Mouse (Mus musculus): ENCODE measurements around the gene Cnot9. TPM values are rescaled to one million over a fixed set of nuclear protein-coding genes. Genes with fewer than 3 reads are reported as not detected.

Cnot9 gene
- 16.1 and 16.8 TPM in 2 replicates for polyA plus RNA-seq (2012; rRNA removed)

DNA sequence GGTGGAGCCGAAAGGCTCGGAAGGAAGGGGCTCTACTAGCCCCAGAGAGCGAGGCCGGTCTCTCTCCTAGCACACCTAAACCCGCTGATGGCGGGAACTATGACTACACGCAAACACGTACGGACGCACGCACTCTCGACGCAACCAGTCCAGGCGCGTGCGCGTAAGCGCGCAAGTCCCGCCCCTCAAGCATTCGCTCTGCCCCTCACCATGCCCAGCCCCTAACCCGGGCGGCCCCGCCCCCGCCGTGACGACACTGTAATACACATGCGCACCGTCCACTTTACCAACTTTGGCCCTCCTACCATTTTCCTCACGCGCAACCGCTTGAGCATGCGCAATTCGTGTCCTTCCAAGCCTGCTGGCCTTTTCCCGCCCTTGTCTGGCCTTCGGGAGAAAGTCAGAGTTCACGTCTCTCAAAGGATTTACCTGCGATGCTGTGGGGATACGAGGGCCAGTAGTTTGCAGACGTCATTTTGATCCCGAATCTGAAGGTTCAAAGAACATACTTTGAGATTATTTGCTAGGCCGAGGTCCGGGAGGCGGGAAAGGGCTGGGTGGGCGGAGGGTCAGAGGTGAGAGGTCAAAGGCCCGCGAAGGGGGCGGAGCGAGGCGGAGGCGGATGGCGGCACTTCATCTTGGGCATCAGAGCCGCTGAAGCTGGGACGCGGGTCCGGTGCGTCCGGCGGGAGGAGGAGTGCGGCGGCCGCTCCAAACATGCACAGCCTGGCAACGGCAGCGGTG, at the start of gene Cnot9:
TSS of gene Cnot9 (plus strand) at position 338 of the 744 bp plus-strand sequence.

GRCm38 (mm10) chr1:74542451-74542961, 36.6 kb downstream of the Cnot9 start, which contains the start of gene Plcd4:
Gene Plcd4 (plus strand): TSS chr1:74542888.

GRCm38 (mm10) chr1:74544184-74544583, 38.3 kb downstream of the Cnot9 start, which contains the start of gene Usp37:
Gene Usp37 (minus strand): TSS chr1:74544284.

Other genes starting within 250 kb of the Cnot9 start
- gene Gpbar1, start 227.5 kb upstream of the Cnot9 start, polyA plus RNA-seq (2012; rRNA removed): 0.32 and 0.37 TPM in 2 replicates
- gene Aamp, start 221.3 kb upstream of the Cnot9 start, polyA plus RNA-seq (2012; rRNA removed): 69.0 and 74.8 TPM in 2 replicates
- 23.2 and 24.3 TPM in 2 replicates for gene Pnkd, start 221.1 kb upstream of the Cnot9 start, polyA plus RNA-seq (2012; rRNA removed)
- gene Tmbim1, start 200.4 kb upstream of the Cnot9 start, polyA plus RNA-seq (2012; rRNA removed): 15.5 and 21.6 TPM in 2 replicates
- 0.13 and 0.16 TPM in 2 replicates for gene Catip, start 143.9 kb upstream of the Cnot9 start, polyA plus RNA-seq (2012; rRNA removed)
- gene Slc11a1, start 130.9 kb upstream of the Cnot9 start, polyA plus RNA-seq (2012; rRNA removed): 25.1 and 26.1 TPM in 2 replicates
- gene Ctdsp1, start 114.5 kb upstream of the Cnot9 start, polyA plus RNA-seq (2012; rRNA removed): 44.9 and 47.5 TPM in 2 replicates
- gene Vil1, start 96.7 kb upstream of the Cnot9 start, polyA plus RNA-seq (2012; rRNA removed): 0.71 and 0.74 TPM in 2 replicates
- not detected in 2 replicates for gene Plcd4, start 36.8 kb downstream of the Cnot9 start, polyA plus RNA-seq (2012; rRNA removed)
- 2.8 and 3.0 TPM in 2 replicates for gene Usp37, start 38.2 kb downstream of the Cnot9 start, polyA plus RNA-seq (2012; rRNA removed)
- gene Zfp142, start 82.2 kb downstream of the Cnot9 start, polyA plus RNA-seq (2012; rRNA removed): 2.0 and 2.5 TPM in 2 replicates
- gene Bcs1l, start 82.2 kb downstream of the Cnot9 start, polyA plus RNA-seq (2012; rRNA removed): 9.5 and 10.3 TPM in 2 replicates
- 29.2 and 31.2 TPM in 2 replicates for gene Rnf25, start 95.3 kb downstream of the Cnot9 start, polyA plus RNA-seq (2012; rRNA removed)
- gene Stk36, start 95.4 kb downstream of the Cnot9 start, polyA plus RNA-seq (2012; rRNA removed): 0.19 and 0.23 TPM in 2 replicates
- gene Ttll4, start 155.7 kb downstream of the Cnot9 start, polyA plus RNA-seq (2012; rRNA removed): 5.8 and 6.6 TPM in 2 replicates
- 30.0 and 34.2 TPM in 2 replicates for gene Cyp27a1, start 207.5 kb downstream of the Cnot9 start, polyA plus RNA-seq (2012; rRNA removed)
- gene Prkag3, start 243.2 kb downstream of the Cnot9 start, polyA plus RNA-seq (2012; rRNA removed): 0.12 and 0.22 TPM in 2 replicates